Mouse (Mus musculus) thymus, postnatal 10 days (tissue): ENCODE data around the gene Syt8.

Source experiments
- DNase-seq, 2 experiments: peaks; one replicate each; pipeline ENCODE4 v3.0.0; 2021; ENCODE audit warnings: low spot score in 2 of 2

The Syt8 gene

GRCm38 (mm10) chr7:142408686-142409085 is 26.0 kb upstream of the Syt8 start:
- DNase-seq: no peak

DNA sequence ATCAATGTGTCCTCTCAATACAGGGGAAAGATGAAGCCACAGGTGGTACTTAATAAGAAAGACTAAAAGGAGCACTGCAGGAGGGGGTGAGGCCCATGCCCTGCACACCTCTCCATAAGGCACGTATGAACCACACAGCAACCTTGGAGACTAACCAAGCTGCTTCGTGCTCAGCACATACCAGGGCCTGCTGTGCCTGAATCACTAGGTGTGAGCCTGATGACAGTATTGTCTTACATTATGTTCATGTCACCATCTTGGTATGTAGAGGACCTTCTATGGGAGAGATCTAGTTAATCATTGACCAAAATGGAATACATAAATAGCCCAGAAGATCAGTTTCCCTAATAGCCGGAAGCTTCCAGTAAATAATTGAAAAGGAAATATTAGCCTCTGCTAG is 25.0 kb upstream of the Syt8 start:
- no peak for DNase-seq

DNA sequence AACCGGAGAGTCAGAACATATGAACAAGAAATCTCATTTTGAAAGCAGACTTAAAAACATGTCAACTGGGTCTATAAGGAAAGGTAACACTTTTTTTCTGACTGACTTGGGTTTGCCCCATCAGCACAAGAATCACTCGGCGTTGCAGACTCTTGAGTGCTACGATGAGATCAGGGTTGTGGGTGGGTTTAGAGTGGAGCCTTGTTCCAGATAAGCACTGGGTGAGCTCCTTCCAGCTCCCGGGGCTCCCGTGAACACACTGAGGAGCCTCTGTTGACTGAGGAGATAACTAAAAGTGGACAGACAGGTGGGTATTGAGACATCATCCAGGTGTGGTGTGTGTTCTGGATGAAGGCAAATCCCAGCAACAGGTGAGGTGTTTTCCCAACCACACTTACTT is 21.4 kb upstream of the Syt8 start:
- no peak for DNase-seq

DNA sequence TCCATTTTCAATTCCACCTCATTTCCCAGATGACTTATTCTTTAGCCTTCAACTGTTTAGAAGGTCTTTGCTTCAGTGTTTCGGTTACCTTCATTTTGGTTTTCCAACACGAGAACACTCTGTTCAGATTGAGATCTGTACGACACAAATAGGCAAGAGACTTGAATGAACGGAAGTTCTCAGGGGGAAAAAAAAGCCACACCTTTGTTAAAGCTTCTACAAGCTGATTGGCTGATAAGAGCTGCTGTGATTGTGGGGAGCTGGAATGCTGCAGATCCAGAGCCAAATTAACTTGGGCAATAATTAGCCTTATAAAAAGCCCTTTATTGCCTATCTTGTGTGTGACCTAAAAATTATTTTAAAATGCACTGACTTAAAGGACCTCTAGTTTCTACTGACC is 19.3 kb upstream of the Syt8 start:
- DNase-seq: no peak

- no peak for DNase-seq
These were observed 18.4 kb upstream of the Syt8 start for GRCm38 (mm10) chr7:142416225-142416624.

DNA sequence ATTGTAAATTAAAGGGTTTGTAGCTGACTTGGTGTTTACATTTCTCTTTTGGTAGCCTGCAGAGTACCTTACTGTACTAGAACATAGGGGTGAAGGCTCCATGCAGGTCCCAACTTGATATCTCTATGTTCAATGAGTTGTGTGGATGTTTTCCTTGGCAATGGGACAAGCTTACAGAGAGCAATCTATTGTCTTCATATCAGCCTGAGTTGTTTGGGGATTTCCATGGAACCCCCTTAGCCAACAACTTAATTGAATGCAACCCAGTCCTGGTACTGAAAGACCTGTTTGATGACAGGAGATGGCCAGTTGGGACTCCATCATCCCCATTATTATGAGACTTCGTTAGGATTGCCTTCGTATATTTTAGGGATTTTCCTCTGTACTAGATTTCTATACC is 16.6 kb upstream of the Syt8 start:
- DNase-seq: no peak

GRCm38 (mm10) chr7:142418679-142419078 is 16.0 kb upstream of the Syt8 start:
- DNase-seq: no peak

DNA sequence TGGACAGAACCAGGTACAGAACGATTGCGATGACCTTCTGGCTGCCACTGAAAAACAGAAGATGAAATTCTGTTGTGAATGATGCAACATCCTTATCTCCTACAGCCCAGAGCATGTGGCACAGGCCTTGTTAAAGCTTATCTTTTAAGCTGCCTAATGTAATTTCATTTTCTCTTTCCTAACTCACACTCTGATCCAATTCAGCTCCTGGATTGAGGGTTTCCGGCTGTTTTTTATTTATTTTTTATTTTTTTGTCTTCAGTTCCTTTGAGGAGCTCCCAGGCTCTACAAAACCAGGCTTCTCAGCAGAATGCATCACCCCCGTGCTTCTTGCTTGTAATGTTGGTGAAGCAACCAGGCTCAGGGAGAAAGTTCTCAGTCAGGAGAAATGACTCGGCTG is 14.8 kb upstream of the Syt8 start:
- DNase-seq: no peak

GRCm38 (mm10) chr7:142421826-142422225 is 12.8 kb upstream of the Syt8 start:
- DNase-seq: no peak

GRCm38 (mm10) chr7:142425641-142426213 is 8.9 kb upstream of the Syt8 start:
- DNase-seq: no peak

GRCm38 (mm10) chr7:142428213-142428612 is 6.4 kb upstream of the Syt8 start:
- DNase-seq: peak; percentile 39 to 68

GRCm38 (mm10) chr7:142430160-142430678 is 4.4 kb upstream of the Syt8 start:
- DNase-seq: no peak

DNA sequence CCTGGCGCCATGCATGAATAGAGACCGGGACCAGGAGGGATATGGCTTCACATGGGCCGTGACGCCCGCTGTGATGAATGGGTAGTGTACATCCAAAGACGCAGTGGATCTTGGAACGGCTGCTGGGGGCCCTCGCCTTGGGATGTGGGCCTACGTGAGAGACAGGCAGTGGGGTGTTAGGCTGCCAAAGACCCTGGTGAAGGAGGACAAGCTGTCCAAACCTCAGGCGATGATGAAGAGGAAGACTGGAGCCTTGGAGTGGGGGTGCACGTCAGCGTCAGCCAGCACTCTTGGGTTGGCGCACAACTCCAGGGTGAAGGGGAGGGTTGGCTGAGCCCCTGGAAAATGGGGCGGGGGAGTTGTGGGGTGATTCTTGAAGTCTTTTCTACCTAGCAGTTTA is 3.5 kb upstream of the Syt8 start:
- DNase-seq: no peak

GRCm38 (mm10) chr7:142433623-142434022 is 1.0 kb upstream of the Syt8 start:
- peak in 1 of 2 experiments; percentile 41 for DNase-seq

DNA sequence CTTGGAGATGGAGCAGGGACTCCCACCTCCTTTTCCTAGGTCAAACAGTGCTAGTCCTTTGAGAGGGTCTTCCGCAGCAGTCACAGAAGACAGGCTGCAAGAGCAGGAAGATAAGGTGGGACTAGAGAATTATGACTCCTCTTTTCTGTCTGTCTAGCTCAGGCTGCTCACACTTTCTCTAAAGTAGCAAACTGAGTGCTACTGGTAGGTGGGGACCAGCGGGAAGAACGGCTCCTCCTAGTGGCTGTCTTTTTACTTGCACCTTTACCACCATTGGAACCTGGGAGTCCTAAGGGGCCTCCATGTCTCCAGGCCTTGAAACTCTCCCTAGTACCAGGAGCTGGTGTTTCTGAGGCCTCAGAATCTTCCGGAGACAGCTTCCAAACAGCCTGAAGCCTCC is 874 bp downstream of the Syt8 start:
- peak; percentile 66 to 81 for DNase-seq

DNA sequence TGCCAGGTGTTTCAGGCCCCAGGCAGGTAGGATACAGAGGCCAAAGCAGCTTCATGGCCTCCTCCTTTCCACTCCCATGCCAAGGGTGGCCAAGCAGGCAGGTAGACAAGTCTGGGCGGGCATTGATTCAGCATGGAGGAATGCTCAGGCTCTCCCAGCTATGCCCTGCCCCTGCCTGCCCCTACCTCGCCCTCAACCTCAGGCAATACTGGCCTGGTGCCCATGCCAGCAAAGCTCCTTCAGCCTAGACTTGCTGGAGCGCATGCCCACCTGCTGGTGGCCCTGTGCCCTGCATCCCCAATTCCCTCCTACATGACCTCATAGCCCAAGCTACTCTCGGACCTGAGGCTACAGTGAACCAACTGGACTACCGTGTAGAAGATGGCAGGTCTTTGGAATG is 2.7 kb downstream of the Syt8 start:
- no peak for DNase-seq

DNA sequence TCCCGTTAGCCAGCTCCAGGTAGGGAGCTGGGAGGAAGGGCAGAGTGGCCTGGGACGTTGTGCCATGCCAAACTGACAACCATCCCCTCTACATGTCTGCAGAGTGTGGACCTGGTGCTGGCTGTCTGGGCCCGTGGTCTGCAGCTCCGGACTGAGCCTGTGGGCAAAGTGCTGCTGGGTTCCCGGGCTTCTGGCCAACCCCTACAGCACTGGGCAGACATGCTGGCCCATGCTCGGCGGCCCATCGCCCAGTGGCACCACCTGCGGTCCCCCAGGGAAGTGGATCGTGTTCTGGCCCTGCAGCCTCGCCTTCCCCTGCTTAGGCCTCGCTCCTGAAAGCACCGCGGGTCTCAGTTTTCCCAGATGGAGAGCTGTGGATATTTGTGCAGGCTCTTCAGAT is 5.3 kb downstream of the Syt8 start:
- no peak for DNase-seq

DNA sequence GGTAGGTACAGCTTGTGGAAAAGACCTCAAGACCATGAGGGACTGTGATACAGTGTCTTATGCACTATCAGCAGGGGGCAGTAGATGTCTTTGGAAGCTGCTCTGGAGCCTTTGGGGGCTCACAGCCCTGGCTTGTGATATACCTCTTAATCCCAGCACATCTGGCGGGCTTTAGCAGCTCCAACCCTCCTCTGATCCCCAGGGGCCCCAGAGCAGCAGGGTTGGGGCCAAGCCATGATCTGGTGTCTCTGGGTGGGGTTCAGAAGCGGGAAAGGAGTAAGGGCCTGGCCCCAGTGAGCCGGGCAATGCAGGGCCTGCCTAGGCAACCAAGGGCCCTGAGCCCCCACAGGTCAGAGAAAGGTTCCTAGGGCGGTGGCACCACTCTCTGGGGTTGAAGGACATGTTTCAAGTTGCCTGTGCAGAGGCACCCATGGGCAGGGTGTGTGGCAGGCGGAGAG is 6.0 kb downstream of the Syt8 start:
- DNase-seq: peak; percentile 77 to 87

DNA sequence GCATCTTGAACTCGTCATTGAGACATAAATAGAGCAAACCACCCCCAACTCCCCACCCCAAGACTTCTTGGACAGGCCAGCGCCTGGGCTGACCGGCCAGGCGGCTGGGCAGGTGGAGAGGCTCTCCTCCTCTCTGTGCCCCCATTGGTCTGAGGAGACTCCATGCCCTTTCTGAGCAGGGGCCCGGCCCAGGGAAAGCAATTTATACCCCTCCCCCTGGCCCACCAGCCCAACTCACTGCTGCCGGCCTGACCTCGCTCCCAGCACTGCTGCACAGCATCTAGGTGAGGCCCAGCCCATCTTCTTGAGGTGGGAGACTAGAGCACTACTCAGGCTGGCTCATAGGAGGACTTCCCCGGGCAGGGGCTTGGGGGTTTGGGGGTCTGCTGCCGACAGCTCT is 6.9 kb downstream of the Syt8 start, which contains the start of gene Tnni2:
TSS of gene Tnni2 (plus strand) at position 224 of the 400 bp plus-strand sequence.
- no peak for DNase-seq

DNA sequence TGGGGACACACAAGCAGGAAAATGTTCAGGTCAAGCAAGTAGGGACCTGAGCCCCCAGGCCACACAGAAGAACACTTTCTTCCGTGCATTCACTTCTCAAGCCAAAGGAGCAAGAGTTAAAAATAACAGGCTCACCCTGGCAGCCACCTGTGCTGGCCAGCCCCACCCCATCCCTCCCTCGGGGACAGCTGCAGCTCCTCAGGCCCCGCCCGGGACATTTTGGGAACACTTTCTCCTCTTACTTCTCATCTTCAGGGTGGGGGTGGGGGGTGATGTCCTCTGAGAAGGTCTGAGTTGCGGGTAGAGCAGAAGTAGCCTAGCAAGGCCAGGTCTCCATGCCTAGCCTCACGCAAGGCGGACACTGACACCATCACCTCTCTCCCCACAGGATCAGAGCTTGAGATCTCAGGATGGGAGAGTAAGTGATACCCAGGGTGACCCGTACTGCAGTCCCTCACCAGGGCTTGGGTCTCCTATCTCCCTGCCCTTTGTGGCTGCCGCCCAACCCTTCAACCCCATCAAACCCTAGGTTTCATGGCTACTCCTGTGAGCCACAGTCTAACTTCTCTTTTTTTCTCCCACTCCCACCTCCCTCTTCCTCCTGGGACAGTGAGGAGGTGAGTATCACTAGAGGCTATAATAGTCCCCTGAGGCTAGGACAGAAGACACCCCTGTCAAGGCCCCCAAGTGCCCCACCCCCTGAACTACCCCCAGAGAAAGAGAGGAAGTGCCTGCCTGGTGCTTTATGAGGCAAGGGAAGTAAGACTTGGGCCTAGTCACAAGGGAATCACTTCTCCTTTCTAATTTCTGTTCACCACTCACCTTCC is 7.6 kb downstream of the Syt8 start:
- DNase-seq: no peak

- DNase-seq: no peak
These were observed 8.3 kb downstream of the Syt8 start for GRCm38 (mm10) chr7:142442908-142443420.

- no peak for DNase-seq
These were observed 8.8 kb downstream of the Syt8 start for GRCm38 (mm10) chr7:142443474-142443873.

GRCm38 (mm10) chr7:142444171-142444570 is 9.5 kb downstream of the Syt8 start:
- DNase-seq: no peak
